In genomic region chr6:146113085-146113484, GRCm38 (mm10) we compare ENCODE assay signal across 13 mouse cellular contexts.
A peak's percentile ranks its signal among the peaks of the same experiment; 100 is the strongest.
DNase-seq lines count a peak whose midpoint lies in the region; ATAC-seq and TF ChIP-seq lines count a peak whose summit lies in the region.
"Had no signal": no experiment of that assay in that cellular context is flagged by ENCODE, and none has a peak within 500 bp of the region (broad histone marks: within the 10 kb centered on the region; RNA-seq: fewer than 3 reads in every experiment).

No protein-coding gene starts in this region.

- no peaks in the 10 kb centered on the region for H3K36me3 ChIP-seq in hindbrain, embryonic 12.5 days
- H3K36me3 ChIP-seq in hindbrain, postnatal 0 days (ENCODE audit: insufficient read depth, low read length) = no peaks in the 10 kb centered on the region
- no peaks in the 10 kb centered on the region for H3K36me3 ChIP-seq in forebrain, embryonic 16.5 days (ENCODE audit: control insufficient read depth, insufficient read depth)
- H3K36me3 ChIP-seq: hindbrain, embryonic 15.5 days; liver, embryonic 15.5 days had no signal

- no peak overlapping the region for H3K4me2 ChIP-seq in hindbrain, embryonic 12.5 days (replicated peaks)
- H3K4me2 ChIP-seq in hindbrain, postnatal 0 days (ENCODE audit: low read depth, low read length) = no peak overlapping the region
- H3K4me2 ChIP-seq in forebrain, embryonic 16.5 days (ENCODE audit: low read length) = no peak overlapping the region
- H3K4me2 ChIP-seq: hindbrain, embryonic 15.5 days; liver, embryonic 15.5 days had no signal

- peak overlapping the region; percentile 79; the same call in 1 of the 2 replicates for H3K27ac ChIP-seq in hindbrain, embryonic 12.5 days
- H3K27ac ChIP-seq in hindbrain, postnatal 0 days = no peak overlapping the region
- H3K27ac ChIP-seq in forebrain, embryonic 16.5 days (ENCODE audit: low read length) = no peak overlapping the region
- H3K27ac ChIP-seq: heart, adult 2 months; hindbrain, embryonic 15.5 days; liver, embryonic 15.5 days had no signal

- no peaks in the 10 kb centered on the region for H3K9me3 ChIP-seq in hindbrain, embryonic 12.5 days (replicated peaks)
- H3K9me3 ChIP-seq in hindbrain, postnatal 0 days (ENCODE audit: low read length) = no peaks in the 10 kb centered on the region
- H3K9me3 ChIP-seq in forebrain, embryonic 16.5 days (ENCODE audit: control insufficient read depth, low read length) = no peaks in the 10 kb centered on the region
- H3K9me3 ChIP-seq: hindbrain, embryonic 15.5 days; liver, embryonic 15.5 days had no signal

- TF ChIP-seq CTCF in hindbrain, postnatal 0 days (IDR thresholded peaks at IDR 0.05; ENCODE audit: low read depth) = no peak

- WGBS in hindbrain, embryonic 12.5 days = 85% methylated on average over 4 of the region's 4 CpGs
- 65% methylated on average over 4 of the region's 4 CpGs for WGBS in hindbrain, postnatal 0 days
- 65% methylated on average over 4 of the region's 4 CpGs for WGBS in forebrain, embryonic 16.5 days

- H3K4me3 ChIP-seq in hindbrain, embryonic 12.5 days = no peak overlapping the region
- no peak overlapping the region for H3K4me3 ChIP-seq in hindbrain, postnatal 0 days (ENCODE audit: low read length)
- no peak overlapping the region for H3K4me3 ChIP-seq in forebrain, embryonic 16.5 days (replicated peaks; ENCODE audit: low read length)
- H3K4me3 ChIP-seq: heart, adult 2 months; hindbrain, embryonic 15.5 days; liver, embryonic 15.5 days had no signal

- peaks cover 43% of the 10 kb centered on the region for H3K4me1 ChIP-seq in hindbrain, embryonic 12.5 days
- H3K4me1 ChIP-seq in hindbrain, postnatal 0 days (ENCODE audit: insufficient read depth, low read length) = peaks cover 16% of the 10 kb centered on the region
- peaks cover 19% of the 10 kb centered on the region for H3K4me1 ChIP-seq in forebrain, embryonic 16.5 days (replicated peaks; ENCODE audit: control insufficient read depth, insufficient read depth, low read length)

- H3K9ac ChIP-seq in hindbrain, embryonic 12.5 days = no peak overlapping the region
- no peak overlapping the region for H3K9ac ChIP-seq in hindbrain, postnatal 0 days (replicated peaks; ENCODE audit: low read length)
- H3K9ac ChIP-seq in forebrain, embryonic 16.5 days (replicated peaks; ENCODE audit: low read depth, low read length) = no peak overlapping the region
- H3K9ac ChIP-seq: hindbrain, embryonic 15.5 days; liver, embryonic 15.5 days had no signal

- H3K27me3 ChIP-seq in hindbrain, embryonic 12.5 days = no peaks in the 10 kb centered on the region
- no peaks in the 10 kb centered on the region for H3K27me3 ChIP-seq in hindbrain, postnatal 0 days (ENCODE audit: insufficient read depth, low read length)
- no peaks in the 10 kb centered on the region for H3K27me3 ChIP-seq in forebrain, embryonic 16.5 days (replicated peaks; ENCODE audit: control insufficient read depth, insufficient read depth, low read length)
- H3K27me3 ChIP-seq: hindbrain, embryonic 15.5 days; liver, embryonic 15.5 days had no signal

- no peak for ATAC-seq in hindbrain, embryonic 12.5 days (ENCODE audit: low FRiP score)
- no peak for ATAC-seq in hindbrain, postnatal 0 days
- ATAC-seq in forebrain, embryonic 16.5 days = peak; percentile 72
- ATAC-seq in megakaryocyte, adult 5-6 weeks (ENCODE audit: poor library complexity, severe bottlenecking) = peak; percentile 98

- no peak for DNase-seq in hindbrain, postnatal 0 days (ENCODE audit: low spot score)
- peak; percentile 67 to 73 for DNase-seq in B cell, adult 2 months
- DNase-seq in testis, postnatal 14 days (ENCODE audit: low spot score) = no peak
- no peak for DNase-seq in right cerebral cortex, postnatal 25 days
- no peak for DNase-seq in gastrocnemius, adult 8-10 months (ENCODE audit: low spot score in 2 of 2)
- DNase-seq: kidney, postnatal 25 days; retina, postnatal 1 day had no signal

Comparison
In these comparisons a context has a peak if more than half of its experiments do, and no peak if none do; other contexts are left out.
1. ATAC-seq: peak in forebrain, embryonic 16.5 days (single experiment) and megakaryocyte, adult 5-6 weeks (single experiment); none in hindbrain, embryonic 12.5 days (single experiment) and hindbrain, postnatal 0 days (single experiment).
2. DNase-seq: peak in B cell, adult 2 months (2 of 2); none in hindbrain, postnatal 0 days (single experiment), testis, postnatal 14 days (single experiment), right cerebral cortex, postnatal 25 days (single experiment) and gastrocnemius, adult 8-10 months (0 of 2).